Mouse (Mus musculus) G1E-ER4 (cell line): ENCODE measurements around the gene Ncoa3. TPM values are rescaled to one million over a fixed set of nuclear protein-coding genes. Genes with fewer than 3 reads are reported as not detected.

ENCODE experiments used
- GATA1 ChIP-seq: IDR thresholded peaks from one replicate; pipeline ENCODE4 v1.8.0; 2012; ENCODE audit warnings: low read length, inconsistent platforms
- polyA plus RNA-seq: library from polyadenylated mRNA; stranded (reverse); fragments of >175 nt; gene quantifications from 2 replicates; pipeline ENCODE4 v1.2.3, GENCODE M21; 2012

Ncoa3 gene
- polyA plus RNA-seq, 1 experiment: 20.4 TPM

DNA sequence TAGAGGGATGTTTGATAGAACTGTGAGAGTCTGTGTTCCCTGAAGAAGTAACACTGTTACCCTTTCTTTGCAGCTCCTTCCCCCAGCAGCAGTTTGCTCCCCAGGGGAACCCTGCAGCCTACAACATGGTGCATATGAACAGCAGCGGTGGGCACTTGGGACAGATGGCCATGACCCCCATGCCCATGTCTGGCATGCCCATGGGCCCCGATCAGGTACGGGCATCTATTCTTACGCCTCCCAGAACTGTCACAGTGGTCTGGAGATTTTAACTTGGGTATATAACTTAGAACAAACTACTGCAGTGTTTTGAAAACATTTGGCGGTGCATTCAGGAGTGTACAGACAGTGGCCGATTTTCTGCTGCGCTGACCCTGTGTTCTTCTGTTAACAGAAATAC is 77.3 kb downstream of the Ncoa3 start:
- TF ChIP-seq GATA1: no peak

DNA sequence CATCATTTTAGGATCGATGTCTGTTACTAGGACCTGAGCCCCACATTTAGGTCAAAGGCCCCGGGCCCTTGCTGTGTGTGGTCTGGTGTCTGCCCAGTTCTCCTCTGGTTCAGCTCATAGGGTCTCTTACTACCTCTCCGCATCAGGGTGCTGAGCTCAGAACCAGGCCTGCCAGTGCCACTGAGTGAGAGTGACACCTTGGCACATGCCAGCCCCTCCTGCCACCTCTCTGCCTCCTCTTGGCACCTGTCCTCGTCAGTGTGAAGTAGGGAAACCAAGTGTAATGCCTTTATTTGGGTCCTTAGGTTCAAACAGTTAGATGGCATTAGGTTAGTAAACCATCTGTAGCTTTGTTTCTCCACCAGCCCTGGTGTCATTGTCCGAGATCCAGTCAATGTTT is 79.0 kb downstream of the Ncoa3 start:
- no peak for TF ChIP-seq GATA1

DNA sequence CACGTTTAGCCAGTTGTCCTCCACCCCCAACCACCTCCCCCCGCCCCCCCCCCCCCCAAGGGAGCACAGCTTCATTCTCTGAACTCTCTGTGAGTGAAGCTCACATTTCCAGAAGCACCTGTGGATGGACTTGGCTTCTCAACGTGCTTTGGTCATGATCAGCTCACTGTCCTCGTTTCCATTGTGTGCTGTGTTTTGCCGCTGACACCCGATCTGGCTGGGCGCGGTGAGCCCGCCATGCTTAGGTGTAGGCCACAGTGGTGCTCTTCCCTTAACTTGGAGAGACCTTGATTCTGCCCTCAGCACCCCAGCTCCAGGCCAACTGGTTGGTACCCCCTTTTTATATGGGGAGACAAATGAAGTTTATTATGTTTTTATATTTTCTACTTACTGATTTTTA is 79.5 kb downstream of the Ncoa3 start:
- TF ChIP-seq GATA1: no peak

DNA sequence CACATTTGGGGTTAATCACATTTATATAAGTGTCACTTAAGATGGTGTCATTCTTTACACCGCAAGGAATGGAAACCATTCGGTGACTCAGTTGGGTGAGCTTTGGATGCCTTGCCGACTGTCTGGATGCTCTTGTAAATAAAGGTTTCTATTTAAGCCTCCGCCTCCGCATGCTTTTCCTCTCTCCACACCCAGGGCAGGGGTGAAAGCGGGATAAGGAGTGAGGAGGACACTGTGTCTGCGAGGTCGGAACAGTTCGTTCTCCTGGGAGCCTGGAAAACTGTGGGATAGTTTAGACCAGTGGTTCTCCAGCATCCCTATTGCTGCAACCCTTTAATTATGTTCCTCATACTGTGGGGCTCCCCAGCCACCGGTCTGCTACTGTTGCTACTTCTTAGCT is 80.6 kb downstream of the Ncoa3 start:
- no peak for TF ChIP-seq GATA1

DNA sequence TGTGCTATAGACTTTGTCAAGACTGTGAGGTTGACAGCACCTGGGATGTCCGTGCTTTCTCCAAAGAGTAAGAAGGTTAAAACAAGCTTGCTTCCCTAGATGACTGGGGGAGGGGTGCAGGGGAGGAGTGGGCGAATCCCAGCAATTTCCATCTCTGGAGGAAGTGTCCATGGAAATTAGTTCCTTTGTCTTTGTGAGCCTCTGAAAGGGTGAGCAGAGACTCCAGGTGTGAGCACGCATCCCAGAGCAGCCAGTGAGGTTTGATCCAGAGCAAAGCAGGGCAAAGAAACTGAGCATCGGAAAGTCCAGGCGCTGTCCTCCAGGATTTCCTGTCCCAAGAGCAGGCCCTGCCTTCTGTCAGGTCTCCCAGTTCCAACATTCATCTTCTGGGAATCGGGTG is 81.9 kb downstream of the Ncoa3 start:
- TF ChIP-seq GATA1: no peak

DNA sequence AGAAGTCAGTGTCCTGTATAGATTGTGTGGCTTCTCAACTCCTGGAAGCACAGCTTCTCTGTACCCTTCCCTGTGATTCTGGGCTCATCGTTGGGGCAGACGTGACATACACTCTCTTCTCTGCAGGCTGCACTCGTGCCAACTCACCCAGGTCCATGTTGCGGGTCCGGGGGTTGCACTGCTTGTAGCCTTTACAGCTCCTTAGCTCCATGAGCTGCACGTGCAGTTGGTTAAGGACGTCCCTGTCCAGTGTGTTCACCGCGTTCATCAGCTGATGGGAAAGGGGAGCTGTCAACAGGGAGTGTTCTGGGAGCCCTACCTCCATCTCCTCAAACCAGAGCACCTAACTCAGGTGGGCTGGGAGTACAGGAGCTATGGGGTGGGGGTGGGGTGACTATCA is 84.9 kb downstream of the Ncoa3 start:
- no peak for TF ChIP-seq GATA1

DNA sequence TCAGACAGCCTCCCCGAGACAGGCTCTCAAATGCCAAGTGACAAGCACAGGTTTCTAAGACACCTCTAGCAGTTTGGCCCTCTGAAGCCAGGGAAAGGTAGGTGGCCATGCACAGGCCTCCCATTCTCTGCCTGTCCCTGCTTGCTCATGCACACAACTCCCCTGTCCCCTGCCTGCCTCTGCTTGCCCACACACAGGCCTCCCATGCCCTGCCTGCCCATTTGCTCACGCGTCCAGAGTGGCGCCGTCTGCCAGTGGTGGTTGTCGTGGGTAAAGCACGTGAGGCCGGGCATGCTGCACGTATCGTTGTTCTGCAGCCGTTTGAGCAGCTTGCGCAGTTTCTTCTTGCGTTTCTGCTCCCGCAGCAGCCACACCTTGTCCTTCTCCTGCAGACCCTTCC is 86.8 kb downstream of the Ncoa3 start:
- no peak for TF ChIP-seq GATA1

DNA sequence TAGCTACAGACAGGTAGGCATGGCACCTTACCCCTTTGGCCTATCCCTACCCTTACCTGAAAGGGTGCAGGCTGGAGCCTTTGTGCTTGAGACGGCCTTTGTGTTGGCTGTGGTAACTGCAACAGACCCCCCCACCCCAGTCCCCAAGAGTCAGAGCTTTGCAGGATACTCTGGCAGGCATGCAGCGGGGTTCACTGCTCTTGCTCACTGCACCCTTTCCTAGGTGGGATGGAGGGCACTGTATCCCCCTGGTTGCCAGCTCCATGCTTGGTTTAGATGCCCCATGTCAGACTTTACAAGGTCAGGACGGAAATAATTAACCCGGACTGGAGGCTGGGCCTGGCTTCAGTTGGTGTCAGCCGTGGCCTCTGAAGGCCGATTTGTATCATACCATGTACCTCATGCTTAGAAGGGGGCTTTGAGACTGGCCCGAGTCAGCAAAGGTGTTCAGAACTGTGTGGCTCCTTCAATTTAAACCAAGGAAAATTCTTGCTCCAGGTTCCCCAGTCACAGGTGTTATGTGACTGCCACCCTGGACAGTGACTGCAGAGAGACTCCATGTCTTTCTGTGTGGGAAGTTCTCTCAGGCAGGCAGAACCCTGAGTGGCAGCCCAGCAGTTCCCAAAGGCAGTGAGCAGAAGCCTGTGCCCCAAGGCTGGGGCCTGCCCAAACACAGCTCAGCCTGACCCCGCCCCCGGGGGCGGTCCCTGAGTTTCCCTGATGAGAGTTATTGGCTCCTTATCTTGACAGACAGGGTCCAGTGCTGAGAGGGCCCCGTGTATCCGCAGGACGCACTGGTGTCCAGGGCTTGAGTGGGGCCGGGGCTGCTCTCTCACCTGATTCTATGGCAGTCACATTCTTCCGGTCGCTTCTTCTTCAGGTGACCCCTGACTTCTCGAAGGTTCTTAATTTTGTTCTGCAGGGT is 87.8 kb downstream of the Ncoa3 start:
- no peak for TF ChIP-seq GATA1

DNA sequence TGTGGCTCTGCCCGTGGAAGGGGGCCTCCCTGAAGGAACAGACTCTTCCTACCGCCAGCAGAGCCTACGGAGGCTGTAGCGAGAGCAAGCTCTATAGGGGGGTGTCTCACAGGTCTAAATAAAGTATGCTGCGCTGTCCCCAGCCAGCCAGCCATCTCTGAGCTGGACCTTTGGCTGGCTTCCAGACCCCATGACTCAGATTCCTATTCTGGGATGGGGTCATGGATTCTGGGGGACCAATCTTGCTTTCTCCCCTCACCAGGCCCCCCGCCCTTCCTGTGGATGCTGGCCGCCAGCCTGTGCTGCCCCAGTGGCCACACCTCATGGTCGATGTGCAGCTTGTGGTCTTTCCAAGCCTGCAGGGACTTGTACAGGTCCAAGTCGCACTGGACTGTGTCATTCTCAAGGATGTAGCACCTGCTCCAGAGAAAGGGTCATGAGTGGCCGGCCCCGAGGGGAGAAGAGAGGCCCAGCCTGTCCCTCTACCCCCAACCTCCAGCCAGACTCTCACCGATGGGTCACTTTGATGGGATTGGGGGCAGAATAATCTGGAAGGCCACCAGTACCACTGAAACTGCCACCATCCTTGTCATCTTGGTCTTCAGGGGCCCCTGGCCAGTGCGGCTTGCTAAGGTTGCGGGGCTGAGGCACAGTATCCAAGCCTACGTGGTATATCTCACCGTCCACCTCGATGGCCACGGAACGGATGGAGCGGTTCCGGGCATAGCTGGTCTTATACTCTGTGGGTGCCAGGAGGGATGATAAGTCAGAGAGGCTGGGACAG is 88.7 kb downstream of the Ncoa3 start:
- no peak for TF ChIP-seq GATA1

DNA sequence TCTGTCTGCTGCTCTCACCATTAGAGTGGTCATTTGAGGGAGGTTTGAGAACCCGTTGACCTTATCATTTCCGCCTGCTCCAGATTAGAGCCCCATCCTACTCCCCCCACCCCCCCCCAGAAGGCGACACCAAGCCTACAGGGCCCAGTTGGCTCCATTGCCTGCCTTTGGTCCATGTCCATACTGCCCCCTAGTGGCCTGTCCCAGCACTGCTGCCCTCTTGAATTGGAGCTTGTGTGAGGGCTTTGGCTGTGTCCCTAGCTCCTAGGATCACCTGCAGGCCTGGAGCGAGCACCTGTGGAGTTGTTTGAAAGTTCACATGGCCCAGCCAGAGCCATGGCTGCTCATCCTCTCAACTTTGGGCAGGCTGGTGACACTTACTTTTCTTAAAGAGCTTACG is 89.8 kb downstream of the Ncoa3 start:
- no peak for TF ChIP-seq GATA1

DNA sequence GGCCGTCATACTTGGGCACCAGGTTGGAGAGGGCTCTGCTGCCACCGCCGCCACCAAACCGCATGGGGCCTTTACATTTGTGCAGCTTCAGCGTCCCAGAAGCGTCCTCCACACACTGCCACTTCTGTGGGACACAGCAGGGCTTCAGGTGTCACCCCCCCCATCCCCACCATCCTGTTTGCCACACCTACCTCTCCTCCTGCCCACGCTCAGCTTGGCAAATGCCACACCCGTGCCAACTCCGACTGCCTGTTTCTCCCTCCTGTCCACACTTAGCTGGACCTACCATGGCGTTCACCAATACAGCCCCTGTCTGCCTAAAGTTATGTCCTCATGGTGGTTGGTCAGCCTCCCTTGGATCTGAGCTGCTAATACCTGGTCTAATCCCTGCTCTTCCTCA is 90.2 kb downstream of the Ncoa3 start:
- no peak for TF ChIP-seq GATA1

DNA sequence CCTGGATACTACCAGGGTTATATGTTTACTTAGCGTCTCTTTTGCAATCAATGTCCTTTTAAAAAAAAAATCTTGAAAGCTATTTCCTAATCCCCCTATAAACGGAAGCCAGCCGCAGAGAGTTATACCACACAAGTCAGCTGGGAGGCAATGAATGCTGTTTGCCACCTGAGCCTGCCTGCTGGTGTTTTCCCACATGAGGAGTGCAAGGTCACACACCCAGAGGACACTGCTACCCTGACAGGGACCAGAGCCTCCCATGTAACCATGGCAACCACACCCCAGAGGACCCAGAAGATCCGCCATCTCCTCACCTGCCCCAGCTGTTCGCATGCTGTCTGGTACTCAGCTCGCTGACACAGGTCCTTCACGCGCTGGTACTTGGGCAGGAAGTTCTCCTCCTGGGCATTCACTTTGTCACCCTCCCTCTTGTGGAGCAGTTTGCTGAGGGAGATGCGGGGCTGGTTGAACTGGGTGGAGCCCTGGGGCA is 91.2 kb downstream of the Ncoa3 start:
- TF ChIP-seq GATA1: no peak

DNA sequence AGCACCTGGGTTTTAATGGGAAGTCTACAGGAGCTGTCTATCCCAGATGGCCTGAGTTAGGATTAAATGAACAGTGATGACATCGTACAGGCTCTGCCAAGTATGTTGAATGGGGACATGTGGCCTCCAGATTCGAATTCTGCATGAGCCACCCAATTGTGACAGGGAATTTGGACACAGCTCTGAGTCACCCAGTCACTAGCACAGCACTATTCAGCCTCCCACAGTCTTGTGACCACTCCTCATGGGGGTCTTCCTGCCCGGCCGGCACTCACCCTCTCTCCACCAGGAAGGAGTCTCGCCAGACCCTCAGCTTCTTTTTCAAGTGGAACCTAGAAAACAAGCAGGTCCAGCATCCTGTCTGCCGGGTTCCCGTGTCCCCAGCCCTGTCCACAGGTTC is 91.7 kb downstream of the Ncoa3 start:
- no peak for TF ChIP-seq GATA1

DNA sequence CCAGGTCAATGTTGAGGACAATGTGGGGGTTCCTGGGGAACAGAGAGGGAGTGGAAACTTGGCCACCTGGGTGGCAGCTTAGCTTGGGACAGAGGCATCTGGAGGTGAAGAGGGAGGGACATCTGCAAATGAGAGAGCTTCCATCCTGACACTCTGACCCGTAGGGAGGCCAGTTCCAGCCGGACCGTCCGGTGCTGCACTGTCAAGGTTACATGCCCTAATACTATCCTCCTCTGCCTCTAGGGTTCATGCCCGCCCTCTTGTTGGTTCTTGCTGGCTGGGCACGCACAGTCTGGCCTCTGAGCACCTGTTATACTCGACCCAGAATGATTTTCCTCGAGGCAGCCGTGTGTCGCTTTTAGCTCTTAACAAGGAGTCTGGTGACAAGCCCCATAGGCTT is 93.3 kb downstream of the Ncoa3 start:
- TF ChIP-seq GATA1: no peak

DNA sequence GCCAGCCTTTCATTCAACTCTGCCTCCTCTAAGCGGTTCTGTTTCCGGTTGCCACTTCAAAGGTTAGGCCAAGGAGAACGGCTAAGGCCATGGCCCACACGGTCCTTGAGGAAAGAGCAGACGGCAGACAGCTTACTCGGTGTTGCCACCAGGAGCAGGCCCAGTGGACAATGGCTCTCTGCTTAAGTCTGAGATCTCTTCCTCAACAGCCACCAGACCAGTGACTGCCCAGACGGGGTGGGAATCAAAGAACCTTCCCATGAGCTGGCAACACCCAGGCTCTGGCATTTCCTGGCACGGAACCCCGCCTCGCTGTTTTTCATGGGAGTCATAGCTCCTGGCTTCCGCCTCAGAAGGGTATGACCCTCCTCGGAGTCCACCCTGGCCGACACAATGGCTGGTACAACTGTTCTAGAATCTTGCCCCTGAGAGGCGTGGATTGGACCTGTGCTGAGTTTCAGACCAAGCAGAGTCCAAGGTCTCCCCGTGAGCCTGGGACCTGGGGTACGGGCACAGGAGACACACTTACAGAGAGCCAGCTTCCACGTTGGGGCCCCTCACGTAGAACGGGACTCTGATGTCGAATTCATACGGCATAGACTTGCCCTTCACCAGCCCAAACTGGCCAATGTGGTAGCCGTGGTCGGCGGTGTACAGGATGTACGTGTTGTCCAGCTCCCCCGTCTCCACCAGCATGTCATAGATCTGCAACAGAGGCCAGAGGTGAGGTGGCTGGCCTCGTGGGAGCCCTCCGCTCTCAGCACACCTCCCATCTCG is 94.2 kb downstream of the Ncoa3 start:
- no peak for TF ChIP-seq GATA1

DNA sequence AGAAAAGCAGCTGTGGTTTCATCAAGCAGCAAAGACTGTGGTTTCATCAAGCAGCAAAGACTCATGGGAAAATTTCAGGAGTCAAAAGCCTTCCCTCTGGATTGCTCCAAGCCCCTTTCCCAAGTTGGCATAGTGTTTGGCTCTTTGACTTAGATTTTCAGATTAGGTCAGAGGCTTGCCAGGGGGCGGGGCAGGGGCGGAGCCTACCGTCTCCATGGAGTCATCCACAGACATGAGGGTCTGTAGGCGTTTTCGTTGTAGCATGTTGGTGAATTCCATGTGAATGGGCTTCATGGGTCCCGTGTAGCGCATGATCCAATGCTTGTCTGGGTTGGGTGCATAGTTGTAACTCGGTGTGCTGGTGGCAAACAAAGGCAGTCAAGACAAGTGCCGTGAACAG is 96.6 kb downstream of the Ncoa3 start:
- TF ChIP-seq GATA1: no peak
